Mouse (Mus musculus) embryo, embryonic 10 days (tissue): ENCODE results near the gene Gpr183.

ENCODE experiments used
- DNase-seq: peaks from one replicate; pipeline ENCODE4 v3.0.0-alpha.2; 2015; ENCODE audit warnings: low spot score

The Gpr183 gene

GRCm38 (mm10) chr14:121903381-121903876, 61.6 kb downstream of the Gpr183 start:
- DNase-seq = no peak
